Mouse (Mus musculus): ENCODE results near the gene 4931417E11Rik. TPM values are rescaled to one million over a fixed set of nuclear protein-coding genes. Genes with fewer than 3 reads are reported as not detected.

4931417E11Rik gene
- not detected in 2 replicates for polyA plus RNA-seq (2011; ENCODE audit: insufficient read depth, insufficient read length, low read depth, missing spikeins)

DNA sequence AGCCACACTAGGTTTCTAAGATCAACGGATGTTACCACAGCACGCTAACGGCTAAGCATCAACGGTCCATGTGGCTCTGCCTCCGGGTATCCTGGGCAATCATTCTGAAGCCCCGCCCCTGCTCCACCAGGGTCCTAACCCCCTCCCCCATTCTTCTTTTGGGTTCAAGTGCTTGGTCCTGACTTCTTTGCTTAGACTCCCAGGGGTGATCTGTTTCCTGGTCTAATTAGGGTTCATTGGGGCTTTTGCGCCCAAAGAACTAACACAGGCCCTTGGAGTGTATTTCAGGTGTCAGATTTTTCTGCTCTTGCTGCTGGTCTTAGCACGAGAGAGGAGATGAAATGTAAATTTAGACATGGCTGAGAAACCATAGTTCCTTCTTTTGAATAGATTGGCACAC lies at the start of gene 4931417E11Rik:
Gene 4931417E11Rik (minus strand): TSS at position 101 of the 400 bp plus-strand sequence.
- H3K4me3 ChIP-seq (ENCODE audit: low read depth, low read length): no peak within 1 kb of the TSS
- H3K9me3 ChIP-seq (replicated peaks; ENCODE audit: control insufficient read depth, insufficient read depth, low read length, poor library complexity, severe bottlenecking): no peaks in the 10 kb centered on the region
- no peak within 1 kb of the TSS for H3K9ac ChIP-seq (ENCODE audit: low read depth, poor library complexity, severe bottlenecking)
- no peaks in the 10 kb centered on the region for H3K27me3 ChIP-seq (ENCODE audit: control insufficient read depth, insufficient read depth, low read length, poor library complexity, severe bottlenecking)
- H3K4me1 ChIP-seq (ENCODE audit: control insufficient read depth, insufficient read depth, low read length): no peaks in the 10 kb centered on the region
- TF ChIP-seq EP300 (IDR thresholded peaks at IDR 0.05; ENCODE audit: insufficient read depth, low read depth, low read length) (no peak), CTCF (IDR thresholded peaks at IDR 0.05; ENCODE audit: low read depth, low read length) (no peak), POLR2A (IDR thresholded peaks at IDR 0.05; ENCODE audit: insufficient read depth, low read length) (no peak)
- no peaks in the 10 kb centered on the region for H3K36me3 ChIP-seq (ENCODE audit: control insufficient read depth, insufficient read depth, low read length, poor library complexity, severe bottlenecking)
- H3K27ac ChIP-seq (ENCODE audit: insufficient read depth, low read length): no peak within 1 kb of the TSS

GRCm38 (mm10) chr6:73517818-73518396 lies 48.4 kb upstream of the 4931417E11Rik start:
- Histone ChIP-seq H3K27me3 (ENCODE audit: control insufficient read depth, insufficient read depth, low read length, poor library complexity, severe bottlenecking) (no peaks in the 10 kb centered on the region), H3K27ac (ENCODE audit: insufficient read depth, low read length) (no peak overlapping the region), H3K36me3 (ENCODE audit: control insufficient read depth, insufficient read depth, low read length, poor library complexity, severe bottlenecking) (no peaks in the 10 kb centered on the region), H3K9me3 (replicated peaks; ENCODE audit: control insufficient read depth, insufficient read depth, low read length, poor library complexity, severe bottlenecking) (no peaks in the 10 kb centered on the region), H3K4me1 (ENCODE audit: control insufficient read depth, insufficient read depth, low read length) (no peaks in the 10 kb centered on the region), H3K4me3 (ENCODE audit: low read depth, low read length) (no peak overlapping the region), H3K9ac (ENCODE audit: low read depth, poor library complexity, severe bottlenecking) (no peak overlapping the region)
- TF ChIP-seq POLR2A (IDR thresholded peaks at IDR 0.05; ENCODE audit: insufficient read depth, low read length): no peak
- TF ChIP-seq CTCF (IDR thresholded peaks at IDR 0.05; ENCODE audit: low read depth, low read length): peak; percentile 88

DNA sequence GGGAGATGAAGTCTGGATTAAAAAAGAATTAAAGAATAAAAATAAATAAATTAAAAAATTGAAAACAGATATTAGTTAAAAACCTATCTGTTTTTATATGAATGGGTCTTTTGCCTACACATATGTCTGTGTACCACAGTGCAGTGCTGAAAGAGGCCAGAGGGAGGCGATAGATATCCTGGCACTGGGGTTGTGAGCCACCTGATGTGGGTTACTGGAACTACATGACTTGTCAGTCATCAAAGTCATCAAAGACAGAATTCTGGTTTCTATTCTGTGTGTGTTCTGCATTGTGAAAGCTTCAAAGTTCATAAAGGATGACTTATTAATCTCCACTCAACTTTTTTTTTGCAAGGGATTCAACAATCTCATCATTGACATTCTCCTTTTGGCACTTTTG lies 43.4 kb upstream of the 4931417E11Rik start:
- H3K4me1 ChIP-seq (ENCODE audit: control insufficient read depth, insufficient read depth, low read length): no peaks in the 10 kb centered on the region
- H3K4me3 ChIP-seq (ENCODE audit: low read depth, low read length): no peak overlapping the region
- no peak for TF ChIP-seq POLR2A (IDR thresholded peaks at IDR 0.05; ENCODE audit: insufficient read depth, low read length)
- peak; percentile 65 for TF ChIP-seq CTCF (IDR thresholded peaks at IDR 0.05; ENCODE audit: low read depth, low read length)
- no peak for TF ChIP-seq EP300 (IDR thresholded peaks at IDR 0.05; ENCODE audit: insufficient read depth, low read depth, low read length)
- H3K9me3 ChIP-seq (replicated peaks; ENCODE audit: control insufficient read depth, insufficient read depth, low read length, poor library complexity, severe bottlenecking): no peaks in the 10 kb centered on the region
- H3K27me3 ChIP-seq (ENCODE audit: control insufficient read depth, insufficient read depth, low read length, poor library complexity, severe bottlenecking): no peaks in the 10 kb centered on the region
- no peak overlapping the region for H3K9ac ChIP-seq (ENCODE audit: low read depth, poor library complexity, severe bottlenecking)
- no peak overlapping the region for H3K27ac ChIP-seq (ENCODE audit: insufficient read depth, low read length)
- no peaks in the 10 kb centered on the region for H3K36me3 ChIP-seq (ENCODE audit: control insufficient read depth, insufficient read depth, low read length, poor library complexity, severe bottlenecking)

DNA sequence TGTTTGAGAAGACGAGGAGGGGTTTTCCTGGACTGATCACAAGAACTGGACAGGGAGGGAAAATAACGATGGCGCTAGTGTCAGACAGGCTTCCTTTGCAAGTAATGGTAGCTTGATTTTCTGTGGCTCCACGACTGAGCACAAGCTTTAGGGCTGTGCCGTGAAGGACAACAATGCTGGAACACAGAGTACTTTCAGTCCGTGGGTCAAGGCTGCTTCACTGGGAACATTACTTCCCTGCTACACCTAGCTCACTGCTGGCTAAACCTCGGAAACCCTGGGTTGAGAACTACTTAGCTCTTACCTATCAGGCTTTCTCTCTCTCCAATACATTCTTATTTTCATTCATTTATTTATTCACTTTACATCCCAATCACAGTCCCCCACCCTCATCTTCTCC lies 30.2 kb upstream of the 4931417E11Rik start:
- Histone ChIP-seq H3K27me3 (ENCODE audit: control insufficient read depth, insufficient read depth, low read length, poor library complexity, severe bottlenecking) (no peaks in the 10 kb centered on the region), H3K4me1 (ENCODE audit: control insufficient read depth, insufficient read depth, low read length) (no peaks in the 10 kb centered on the region), H3K36me3 (ENCODE audit: control insufficient read depth, insufficient read depth, low read length, poor library complexity, severe bottlenecking) (no peaks in the 10 kb centered on the region), H3K9ac (ENCODE audit: low read depth, poor library complexity, severe bottlenecking) (no peak overlapping the region), H3K27ac (ENCODE audit: insufficient read depth, low read length) (no peak overlapping the region), H3K4me3 (ENCODE audit: low read depth, low read length) (no peak overlapping the region), H3K9me3 (replicated peaks; ENCODE audit: control insufficient read depth, insufficient read depth, low read length, poor library complexity, severe bottlenecking) (no peaks in the 10 kb centered on the region; the same call in 1 of the 2 replicates)
- TF ChIP-seq POLR2A (IDR thresholded peaks at IDR 0.05; ENCODE audit: insufficient read depth, low read length): no peak
- TF ChIP-seq CTCF (IDR thresholded peaks at IDR 0.05; ENCODE audit: low read depth, low read length): no peak
- no peak for TF ChIP-seq EP300 (IDR thresholded peaks at IDR 0.05; ENCODE audit: insufficient read depth, low read depth, low read length)

DNA sequence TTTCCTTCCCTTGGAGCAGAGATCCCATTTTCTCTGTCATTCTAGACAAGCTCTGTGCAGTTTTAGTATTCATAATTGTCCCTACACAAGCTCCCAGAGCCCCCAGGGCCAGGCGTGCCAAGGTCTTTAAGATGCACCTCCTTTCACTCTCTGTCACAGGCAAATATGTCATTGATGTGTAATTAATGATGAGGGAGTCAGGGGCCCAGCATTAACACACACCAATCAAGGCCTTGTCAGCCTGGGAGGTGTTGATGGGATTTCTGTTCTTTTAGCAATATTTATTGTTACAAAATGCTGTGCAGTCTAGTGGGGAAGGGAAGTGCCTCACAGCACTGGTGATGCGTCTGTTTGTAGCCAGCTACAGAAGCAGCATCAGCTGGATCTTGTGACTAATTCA lies 27.9 kb upstream of the 4931417E11Rik start:
- Histone ChIP-seq H3K36me3 (ENCODE audit: control insufficient read depth, insufficient read depth, low read length, poor library complexity, severe bottlenecking) (no peaks in the 10 kb centered on the region), H3K4me3 (ENCODE audit: low read depth, low read length) (no peak overlapping the region), H3K9ac (ENCODE audit: low read depth, poor library complexity, severe bottlenecking) (no peak overlapping the region), H3K9me3 (replicated peaks; ENCODE audit: control insufficient read depth, insufficient read depth, low read length, poor library complexity, severe bottlenecking) (no peaks in the 10 kb centered on the region; the same call in 1 of the 2 replicates), H3K4me1 (ENCODE audit: control insufficient read depth, insufficient read depth, low read length) (no peaks in the 10 kb centered on the region), H3K27me3 (ENCODE audit: control insufficient read depth, insufficient read depth, low read length, poor library complexity, severe bottlenecking) (no peaks in the 10 kb centered on the region), H3K27ac (ENCODE audit: insufficient read depth, low read length) (no peak overlapping the region)
- TF ChIP-seq EP300 (IDR thresholded peaks at IDR 0.05; ENCODE audit: insufficient read depth, low read depth, low read length): no peak

- TF ChIP-seq POLR2A (IDR thresholded peaks at IDR 0.05; ENCODE audit: insufficient read depth, low read length) (no peak), CTCF (IDR thresholded peaks at IDR 0.05; ENCODE audit: low read depth, low read length) (no peak), EP300 (IDR thresholded peaks at IDR 0.05; ENCODE audit: insufficient read depth, low read depth, low read length) (no peak)
- Histone ChIP-seq H3K36me3 (ENCODE audit: control insufficient read depth, insufficient read depth, low read length, poor library complexity, severe bottlenecking) (no peaks in the 10 kb centered on the region), H3K27ac (ENCODE audit: insufficient read depth, low read length) (no peak overlapping the region), H3K27me3 (ENCODE audit: control insufficient read depth, insufficient read depth, low read length, poor library complexity, severe bottlenecking) (no peaks in the 10 kb centered on the region), H3K4me1 (ENCODE audit: control insufficient read depth, insufficient read depth, low read length) (no peaks in the 10 kb centered on the region), H3K4me3 (ENCODE audit: low read depth, low read length) (no peak overlapping the region), H3K9me3 (replicated peaks; ENCODE audit: control insufficient read depth, insufficient read depth, low read length, poor library complexity, severe bottlenecking) (peaks cover 16% of the 10 kb centered on the region), H3K9ac (ENCODE audit: low read depth, poor library complexity, severe bottlenecking) (no peak overlapping the region)
These were observed 21.1 kb upstream of the 4931417E11Rik start for GRCm38 (mm10) chr6:73490524-73490923.

Data from ES-Bruce4 (cell line).